Mouse (Mus musculus) cerebellum, adult 2 months (tissue): Measurements from ENCODE around the gene C3ar1.

ENCODE experiments used
- CTCF ChIP-seq: fragments of 200-500 bp; IDR thresholded peaks from 2 replicates; pipeline ENCODE4 v1.5.1; 2011; ENCODE audit warnings: low read depth, mild to moderate bottlenecking, control low read depth, low read length, moderate library complexity, borderline replicate concordance; ENCODE audit not compliant: insufficient read depth
- POLR2A ChIP-seq: fragments of 200-500 bp; IDR thresholded peaks from 2 replicates; pipeline ENCODE4 v1.6.1; 2011; ENCODE audit warnings: low read length, control low read depth, borderline replicate concordance; ENCODE audit not compliant: insufficient read depth

DNA sequence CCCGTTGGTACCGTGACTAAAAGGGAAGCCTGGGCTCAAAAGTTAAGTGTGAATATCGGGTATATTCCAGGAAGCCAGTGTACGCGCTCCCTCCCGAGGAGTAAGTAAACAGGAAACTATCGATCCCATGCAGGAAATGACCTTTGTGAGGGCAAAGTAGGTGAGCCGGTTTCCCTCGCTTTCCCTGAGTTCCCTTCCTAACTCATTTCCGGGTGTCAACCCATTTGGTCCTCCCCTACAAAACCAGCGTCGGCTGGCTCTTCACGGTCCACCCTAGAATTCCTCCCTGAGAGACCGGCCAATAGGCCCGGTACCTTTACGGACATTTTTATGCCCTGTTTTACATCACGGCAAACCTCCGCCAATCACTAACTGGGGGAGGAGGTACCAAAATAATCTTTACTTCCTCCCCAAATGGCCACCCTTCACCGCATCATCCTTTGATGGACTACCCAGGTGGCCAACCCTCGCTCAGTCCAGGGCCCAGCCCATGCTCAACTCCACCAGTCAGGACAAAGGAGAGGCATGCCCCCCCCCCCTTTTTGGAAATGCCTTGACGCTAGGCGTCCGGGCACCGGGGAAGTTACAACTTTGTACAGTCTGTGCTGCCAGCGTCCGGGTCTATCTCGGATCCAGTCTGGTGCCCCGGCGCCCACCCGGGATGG lies 45.2 kb downstream of the C3ar1 start:
- TF ChIP-seq CTCF = no peak
- TF ChIP-seq POLR2A = peak; percentile 85; the same call in 1 of the 2 replicates
